Mouse (Mus musculus): ENCODE measurements around the gene Carmil1.

Gene Carmil1

GRCm38 (mm10) chr13:24211229-24211628 is 69.4 kb downstream of the Carmil1 start:
- no peak for DNase-seq (ENCODE audit: low spot score)

GRCm38 (mm10) chr13:24206097-24206496 is 74.5 kb downstream of the Carmil1 start:
- no peak for DNase-seq (ENCODE audit: low spot score)

GRCm38 (mm10) chr13:24202314-24202713 is 78.3 kb downstream of the Carmil1 start:
- no peak for DNase-seq (ENCODE audit: low spot score)

- no peak for DNase-seq (ENCODE audit: low spot score)
Observed at GRCm38 (mm10) chr13:24199861-24200543, 80.6 kb downstream of the Carmil1 start.

- no peak for DNase-seq (ENCODE audit: low spot score)
Observed at GRCm38 (mm10) chr13:24198396-24198924, 82.1 kb downstream of the Carmil1 start.

GRCm38 (mm10) chr13:24195371-24195770 is 85.2 kb downstream of the Carmil1 start:
- no peak for DNase-seq (ENCODE audit: low spot score)

- DNase-seq (ENCODE audit: low spot score) = no peak
Observed at GRCm38 (mm10) chr13:24194018-24194417, 86.6 kb downstream of the Carmil1 start.

- no peak for DNase-seq (ENCODE audit: low spot score)
Observed at GRCm38 (mm10) chr13:24190875-24191663, 89.5 kb downstream of the Carmil1 start.

- no peak for DNase-seq (ENCODE audit: low spot score)
Observed at GRCm38 (mm10) chr13:24187026-24187425, 93.6 kb downstream of the Carmil1 start.

GRCm38 (mm10) chr13:24185641-24186040 is 95.0 kb downstream of the Carmil1 start:
- DNase-seq (ENCODE audit: low spot score) = no peak

GRCm38 (mm10) chr13:24182878-24183277 is 97.7 kb downstream of the Carmil1 start:
- no peak for DNase-seq (ENCODE audit: low spot score)

- DNase-seq (ENCODE audit: low spot score) = no peak
Observed at GRCm38 (mm10) chr13:24179538-24179937, 101.1 kb downstream of the Carmil1 start.

- DNase-seq (ENCODE audit: low spot score) = no peak
Observed at GRCm38 (mm10) chr13:24177600-24177999, 103.0 kb downstream of the Carmil1 start.

- no peak for DNase-seq (ENCODE audit: low spot score)
Observed at GRCm38 (mm10) chr13:24176835-24177234, 103.8 kb downstream of the Carmil1 start.

GRCm38 (mm10) chr13:24169658-24170057 is 110.9 kb downstream of the Carmil1 start:
- DNase-seq (ENCODE audit: low spot score) = no peak

GRCm38 (mm10) chr13:24163368-24163767 is 117.2 kb downstream of the Carmil1 start:
- DNase-seq (ENCODE audit: low spot score) = no peak

GRCm38 (mm10) chr13:24161105-24161504 is 119.5 kb downstream of the Carmil1 start:
- no peak for DNase-seq (ENCODE audit: low spot score)

GRCm38 (mm10) chr13:24159972-24160371 is 120.6 kb downstream of the Carmil1 start:
- DNase-seq (ENCODE audit: low spot score) = no peak

- no peak for DNase-seq (ENCODE audit: low spot score)
Observed at GRCm38 (mm10) chr13:24159190-24159965, 121.2 kb downstream of the Carmil1 start.

GRCm38 (mm10) chr13:24157560-24158011 is 123.0 kb downstream of the Carmil1 start:
- DNase-seq (ENCODE audit: low spot score) = no peak

GRCm38 (mm10) chr13:24155190-24155589 is 125.4 kb downstream of the Carmil1 start:
- no peak for DNase-seq (ENCODE audit: low spot score)

Measured in urinary bladder, postnatal 10 days (tissue).